Mouse (Mus musculus): Measurements from ENCODE around the gene Smim4.

- TF ChIP-seq ZMIZ1 (IDR thresholded peaks at IDR 0.05; ENCODE audit: low read depth, low read length): no peak
- TF ChIP-seq CTCF (conservative IDR thresholded peaks at IDR 0.05 in 1 of 2, IDR thresholded peaks at IDR 0.05 in 1 of 2; ENCODE audit: low read depth in 2 of 2, low read length in 2 of 2): no peak
- no peak for TF ChIP-seq USF2 (conservative IDR thresholded peaks at IDR 0.05; ENCODE audit: low read depth, low read length)
- TF ChIP-seq EP300 (IDR thresholded peaks at IDR 0.05; ENCODE audit: low read length): no peak
- peak; percentile 73; the same call in 1 of the 2 replicates for TF ChIP-seq MXI1 (IDR thresholded peaks at IDR 0.05; ENCODE audit: low read depth, low read length)
These were observed 493 bp downstream of the Smim4 start for GRCm38 (mm10) chr14:31128101-31128825.

Data from CH12.LX (cell line).